Mouse (Mus musculus): Measurements from ENCODE around the gene Son. TPM values are rescaled to one million over a fixed set of nuclear protein-coding genes. Genes with fewer than 3 reads are reported as not detected.
"Not testable (repeated sequence)": the region's sequence is repeated elsewhere in the genome, so short reads cannot be mapped to it uniquely, and the experiment has no call there.

Gene Son
- polyA plus RNA-seq, 1 experiment = 192 TPM

DNA sequence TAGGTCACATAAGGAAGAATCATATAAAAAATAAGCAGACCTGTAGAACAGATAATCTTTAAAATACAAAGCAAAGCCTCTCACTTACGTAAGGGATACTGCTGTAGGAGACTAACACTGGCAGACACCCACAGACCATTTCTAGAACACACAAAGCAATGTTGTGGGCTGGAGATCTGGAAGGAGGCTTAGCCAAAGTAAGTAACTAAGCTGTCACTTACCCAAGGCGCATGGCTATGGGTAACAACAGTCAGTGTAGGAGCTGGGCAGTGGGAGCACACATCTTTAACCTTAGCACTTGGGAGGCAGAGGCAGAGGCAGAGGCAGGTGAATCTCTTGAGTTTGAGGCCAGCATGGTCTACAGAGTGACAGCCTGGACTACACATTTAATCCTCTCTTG, 7.7 kb upstream of the Son start:
- no peak overlapping the region for H3K4me3 ChIP-seq (ENCODE audit: low read depth, low read length)
- no peak for TF ChIP-seq CTCF (IDR thresholded peaks at IDR 0.05; ENCODE audit: low read depth, low read length)
- TF ChIP-seq EP300 (IDR thresholded peaks at IDR 0.05; ENCODE audit: insufficient read depth, low read depth, low read length) = no peak
- TF ChIP-seq POLR2A (IDR thresholded peaks at IDR 0.05; ENCODE audit: insufficient read depth, low read length) = no peak
- no peaks in the 10 kb centered on the region for H3K9me3 ChIP-seq (replicated peaks; ENCODE audit: control insufficient read depth, insufficient read depth, low read length, poor library complexity, severe bottlenecking)
- H3K27me3 ChIP-seq (ENCODE audit: control insufficient read depth, insufficient read depth, low read length, poor library complexity, severe bottlenecking) = no peaks in the 10 kb centered on the region
- no peak overlapping the region for H3K27ac ChIP-seq (ENCODE audit: insufficient read depth, low read length)
- peaks cover 81% of the 10 kb centered on the region for H3K36me3 ChIP-seq (ENCODE audit: control insufficient read depth, insufficient read depth, low read length, poor library complexity, severe bottlenecking)
- no peak overlapping the region for H3K9ac ChIP-seq (ENCODE audit: low read depth, poor library complexity, severe bottlenecking)
- no peaks in the 10 kb centered on the region for H3K4me1 ChIP-seq (ENCODE audit: control insufficient read depth, insufficient read depth, low read length)

- H3K4me3 ChIP-seq (ENCODE audit: low read depth, low read length) = no peak overlapping the region
- H3K27ac ChIP-seq (ENCODE audit: insufficient read depth, low read length) = no peak overlapping the region
- H3K4me1 ChIP-seq (ENCODE audit: control insufficient read depth, insufficient read depth, low read length) = no peaks in the 10 kb centered on the region
- no peaks in the 10 kb centered on the region for H3K9me3 ChIP-seq (replicated peaks; ENCODE audit: control insufficient read depth, insufficient read depth, low read length, poor library complexity, severe bottlenecking)
- H3K27me3 ChIP-seq (ENCODE audit: control insufficient read depth, insufficient read depth, low read length, poor library complexity, severe bottlenecking) = no peaks in the 10 kb centered on the region
- no peak overlapping the region for H3K9ac ChIP-seq (ENCODE audit: low read depth, poor library complexity, severe bottlenecking)
- H3K36me3 ChIP-seq (ENCODE audit: control insufficient read depth, insufficient read depth, low read length, poor library complexity, severe bottlenecking) = peaks cover 84% of the 10 kb centered on the region
- TF ChIP-seq EP300 (IDR thresholded peaks at IDR 0.05; ENCODE audit: insufficient read depth, low read depth, low read length) = no peak
Measured at GRCm38 (mm10) chr16:91640171-91640570, 7.1 kb upstream of the Son start.

GRCm38 (mm10) chr16:91644901-91645300, 2.4 kb upstream of the Son start:
- H3K9me3 ChIP-seq (replicated peaks; ENCODE audit: control insufficient read depth, insufficient read depth, low read length, poor library complexity, severe bottlenecking) = no peaks in the 10 kb centered on the region
- peaks cover 39% of the 10 kb centered on the region for H3K36me3 ChIP-seq (ENCODE audit: control insufficient read depth, insufficient read depth, low read length, poor library complexity, severe bottlenecking)
- H3K27me3 ChIP-seq (ENCODE audit: control insufficient read depth, insufficient read depth, low read length, poor library complexity, severe bottlenecking) = no peaks in the 10 kb centered on the region
- H3K4me1 ChIP-seq (ENCODE audit: control insufficient read depth, insufficient read depth, low read length) = no peaks in the 10 kb centered on the region
- H3K4me3 ChIP-seq (ENCODE audit: low read depth, low read length) = peak overlapping the region; percentile 42
- H3K9ac ChIP-seq (ENCODE audit: low read depth, poor library complexity, severe bottlenecking) = peak overlapping the region; percentile 55; the same call in 1 of the 2 replicates
- no peak overlapping the region for H3K27ac ChIP-seq (ENCODE audit: insufficient read depth, low read length)
- TF ChIP-seq POLR2A (IDR thresholded peaks at IDR 0.05; ENCODE audit: insufficient read depth, low read length) = no peak
- no peak for TF ChIP-seq EP300 (IDR thresholded peaks at IDR 0.05; ENCODE audit: insufficient read depth, low read depth, low read length)
- TF ChIP-seq CTCF (IDR thresholded peaks at IDR 0.05; ENCODE audit: low read depth, low read length) = no peak

DNA sequence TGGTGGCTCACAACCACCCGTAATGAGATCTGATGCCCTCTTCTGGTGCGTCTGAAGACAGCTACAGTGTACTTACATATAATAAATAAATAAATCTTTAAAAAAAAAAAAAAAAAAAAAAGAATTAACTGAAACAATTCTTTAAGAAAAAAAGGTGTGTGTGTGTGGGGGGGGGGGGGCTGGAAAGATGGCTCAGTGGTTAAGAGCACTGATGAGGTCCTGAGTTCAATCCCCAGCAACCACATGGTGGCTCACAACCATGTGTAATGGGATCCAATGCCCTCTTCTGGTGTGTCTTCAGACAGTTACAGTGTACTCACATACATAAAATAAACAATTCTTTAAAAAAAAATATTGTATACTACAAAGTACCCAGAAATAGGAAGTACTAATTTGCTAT, 1.9 kb upstream of the Son start:
- not testable (repeated sequence) for H3K4me1 ChIP-seq (ENCODE audit: control insufficient read depth, insufficient read depth, low read length); H3K9ac ChIP-seq (ENCODE audit: low read depth, poor library complexity, severe bottlenecking); H3K27me3 ChIP-seq (ENCODE audit: control insufficient read depth, insufficient read depth, low read length, poor library complexity, severe bottlenecking); H3K9me3 ChIP-seq (replicated peaks; ENCODE audit: control insufficient read depth, insufficient read depth, low read length, poor library complexity, severe bottlenecking); H3K27ac ChIP-seq (ENCODE audit: insufficient read depth, low read length); H3K4me3 ChIP-seq (ENCODE audit: low read depth, low read length)
- H3K36me3 ChIP-seq (ENCODE audit: control insufficient read depth, insufficient read depth, low read length, poor library complexity, severe bottlenecking) = peaks cover 34% of the 10 kb centered on the region

DNA sequence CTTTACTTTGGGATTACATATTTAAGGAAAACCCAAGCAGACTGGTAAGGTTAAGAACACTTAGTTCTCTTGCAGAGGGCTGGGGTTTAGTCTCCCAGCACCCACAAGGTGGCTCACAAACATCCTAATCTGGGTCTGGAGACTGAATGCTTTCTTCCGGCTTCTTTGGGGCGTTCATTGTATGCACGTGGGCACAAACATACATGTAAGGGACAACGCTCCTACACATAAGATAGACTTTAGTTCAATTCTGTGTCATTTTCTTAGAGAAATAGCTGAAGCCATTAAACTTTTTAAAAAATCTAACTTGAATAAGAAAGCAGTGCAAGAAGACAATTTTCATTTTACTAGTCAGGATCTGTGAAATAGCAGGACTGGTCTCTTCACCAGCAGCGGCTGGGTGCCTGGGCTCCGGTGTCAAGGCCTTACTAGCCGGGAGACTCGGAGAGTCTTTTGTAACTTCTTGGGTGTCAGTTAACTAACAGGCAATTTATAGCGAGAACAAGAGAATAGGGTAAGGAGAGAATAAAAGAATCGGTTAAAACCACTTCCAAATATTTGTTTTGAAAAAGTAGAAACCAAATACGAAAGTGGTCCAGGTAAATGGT, 1.2 kb upstream of the Son start:
- Histone ChIP-seq H3K27me3 (ENCODE audit: control insufficient read depth, insufficient read depth, low read length, poor library complexity, severe bottlenecking) (no peaks in the 10 kb centered on the region), H3K9me3 (replicated peaks; ENCODE audit: control insufficient read depth, insufficient read depth, low read length, poor library complexity, severe bottlenecking) (no peaks in the 10 kb centered on the region), H3K4me3 (ENCODE audit: low read depth, low read length) (peak overlapping the region; percentile 100), H3K27ac (ENCODE audit: insufficient read depth, low read length) (peak overlapping the region; percentile 20), H3K9ac (ENCODE audit: low read depth, poor library complexity, severe bottlenecking) (peak overlapping the region; percentile 84), H3K4me1 (ENCODE audit: control insufficient read depth, insufficient read depth, low read length) (no peaks in the 10 kb centered on the region), H3K36me3 (ENCODE audit: control insufficient read depth, insufficient read depth, low read length, poor library complexity, severe bottlenecking) (peaks cover 28% of the 10 kb centered on the region)
- TF ChIP-seq POLR2A (IDR thresholded peaks at IDR 0.05; ENCODE audit: insufficient read depth, low read length) = no peak
- TF ChIP-seq EP300 (IDR thresholded peaks at IDR 0.05; ENCODE audit: insufficient read depth, low read depth, low read length) = no peak
- TF ChIP-seq CTCF (IDR thresholded peaks at IDR 0.05; ENCODE audit: low read depth, low read length) = no peak

DNA sequence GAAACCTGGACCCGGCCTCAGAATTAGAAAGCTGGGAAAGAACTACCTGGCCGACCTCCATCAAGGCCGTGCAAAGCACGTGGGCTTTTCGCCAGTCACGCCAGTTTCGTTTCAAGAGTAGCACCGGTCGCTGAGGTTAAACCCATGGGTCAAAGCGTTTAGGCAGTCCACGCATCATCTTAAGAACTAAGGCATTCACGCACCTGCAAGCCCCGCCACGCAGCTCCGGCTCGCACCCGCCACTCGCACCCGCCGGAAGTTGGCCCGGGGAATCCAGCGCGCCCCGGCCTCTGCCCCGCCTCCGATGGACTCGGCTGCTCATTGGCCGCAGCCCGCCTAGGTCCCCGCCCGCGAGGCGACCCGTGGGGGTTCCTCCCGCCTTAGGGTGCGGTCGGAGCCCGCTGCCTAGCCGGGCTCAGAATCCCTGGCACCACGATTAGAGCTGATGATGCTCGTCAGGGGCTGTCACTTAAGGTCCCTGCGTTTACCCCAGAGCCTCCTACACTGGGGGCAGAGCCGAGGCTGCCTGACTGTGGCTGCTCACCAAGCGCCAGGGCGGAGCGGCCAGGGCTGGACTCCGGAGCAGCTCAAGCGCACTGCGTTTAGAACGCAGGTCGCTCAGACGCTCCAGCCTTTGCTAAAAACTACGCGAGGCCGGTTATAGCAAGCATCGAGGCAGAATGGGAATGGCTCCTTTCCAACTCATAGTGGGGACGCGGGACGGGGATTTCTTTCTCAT, 456 bp upstream of the Son start, which contains the start of gene Gart:
Gart (minus strand) TSS at position 272 of the 739 bp plus-strand sequence.
- H3K9ac ChIP-seq (ENCODE audit: low read depth, poor library complexity, severe bottlenecking) = peak within 1 kb of the TSS; percentile 98
- TF ChIP-seq CTCF (IDR thresholded peaks at IDR 0.05; ENCODE audit: low read depth, low read length) = no peak
- 0 out of 2 replicates have a peak, but pooled peaks have one; percentile 4 for TF ChIP-seq EP300 (IDR thresholded peaks at IDR 0.05; ENCODE audit: insufficient read depth, low read depth, low read length)
- peak; percentile 88 for TF ChIP-seq POLR2A (IDR thresholded peaks at IDR 0.05; ENCODE audit: insufficient read depth, low read length)
- H3K36me3 ChIP-seq (ENCODE audit: control insufficient read depth, insufficient read depth, low read length, poor library complexity, severe bottlenecking) = peaks cover 24% of the 10 kb centered on the region
- H3K27me3 ChIP-seq (ENCODE audit: control insufficient read depth, insufficient read depth, low read length, poor library complexity, severe bottlenecking) = no peaks in the 10 kb centered on the region
- peak within 1 kb of the TSS; percentile 100 for H3K4me3 ChIP-seq (ENCODE audit: low read depth, low read length)
- peak within 1 kb of the TSS; percentile 72 for H3K27ac ChIP-seq (ENCODE audit: insufficient read depth, low read length)
- H3K4me1 ChIP-seq (ENCODE audit: control insufficient read depth, insufficient read depth, low read length) = no peaks in the 10 kb centered on the region
- H3K9me3 ChIP-seq (replicated peaks; ENCODE audit: control insufficient read depth, insufficient read depth, low read length, poor library complexity, severe bottlenecking) = no peaks in the 10 kb centered on the region
